Mouse (Mus musculus) cerebellum, adult 8-10 months (tissue): ENCODE measurements around the gene Slc18a3.

ENCODE experiments used
- DNase-seq: peaks from one replicate; pipeline ENCODE4 v3.0.0; 2022

Gene Slc18a3

DNA sequence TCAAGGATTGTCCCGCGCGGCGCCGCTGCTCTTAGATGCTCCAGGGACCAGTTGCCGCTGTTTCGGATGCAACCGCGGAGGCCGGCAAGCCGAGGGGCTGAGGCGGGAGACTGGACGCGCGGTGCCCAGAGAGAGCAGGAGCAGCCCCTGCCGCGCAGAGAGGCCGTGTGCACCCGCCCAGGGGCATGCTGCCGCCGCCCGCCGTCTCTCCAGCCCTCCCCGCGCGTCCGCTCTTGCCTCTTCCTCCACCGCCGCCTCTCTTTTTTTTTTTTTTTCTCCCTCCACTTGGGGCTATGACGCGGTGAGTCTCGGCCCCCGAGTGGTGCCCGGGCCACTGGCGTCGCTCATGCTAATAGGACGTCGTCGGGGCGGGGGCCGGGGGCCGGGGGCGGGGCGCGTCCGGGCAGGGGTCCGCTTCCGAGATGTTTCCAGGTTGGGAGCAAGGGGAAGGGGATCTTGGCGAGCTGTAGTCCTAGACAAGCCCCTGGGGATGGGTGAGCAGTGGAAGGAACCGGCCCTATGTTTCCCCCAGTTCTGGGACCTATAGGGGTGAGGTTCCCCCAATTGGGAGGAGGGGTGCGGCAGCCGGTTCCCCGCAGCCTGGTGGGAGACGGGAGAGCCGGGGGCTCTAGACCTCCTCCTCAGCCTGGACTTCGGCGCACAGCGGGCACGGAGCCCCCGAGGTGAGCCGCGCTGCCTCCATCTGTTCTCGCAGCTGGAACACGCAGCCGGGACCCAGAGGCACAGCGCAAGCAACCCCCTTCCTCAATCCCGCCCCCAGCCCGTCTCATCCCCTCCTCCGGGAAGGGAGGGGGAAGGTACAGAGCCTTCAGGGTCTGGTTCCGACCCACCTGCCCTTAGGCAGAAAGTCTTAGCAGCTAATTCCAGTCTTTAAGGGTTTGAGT lies at the start of gene Slc18a3:
Gene Slc18a3 (minus strand): TSS at position 250 of the 905 bp plus-strand sequence.
- no peak for DNase-seq

DNA sequence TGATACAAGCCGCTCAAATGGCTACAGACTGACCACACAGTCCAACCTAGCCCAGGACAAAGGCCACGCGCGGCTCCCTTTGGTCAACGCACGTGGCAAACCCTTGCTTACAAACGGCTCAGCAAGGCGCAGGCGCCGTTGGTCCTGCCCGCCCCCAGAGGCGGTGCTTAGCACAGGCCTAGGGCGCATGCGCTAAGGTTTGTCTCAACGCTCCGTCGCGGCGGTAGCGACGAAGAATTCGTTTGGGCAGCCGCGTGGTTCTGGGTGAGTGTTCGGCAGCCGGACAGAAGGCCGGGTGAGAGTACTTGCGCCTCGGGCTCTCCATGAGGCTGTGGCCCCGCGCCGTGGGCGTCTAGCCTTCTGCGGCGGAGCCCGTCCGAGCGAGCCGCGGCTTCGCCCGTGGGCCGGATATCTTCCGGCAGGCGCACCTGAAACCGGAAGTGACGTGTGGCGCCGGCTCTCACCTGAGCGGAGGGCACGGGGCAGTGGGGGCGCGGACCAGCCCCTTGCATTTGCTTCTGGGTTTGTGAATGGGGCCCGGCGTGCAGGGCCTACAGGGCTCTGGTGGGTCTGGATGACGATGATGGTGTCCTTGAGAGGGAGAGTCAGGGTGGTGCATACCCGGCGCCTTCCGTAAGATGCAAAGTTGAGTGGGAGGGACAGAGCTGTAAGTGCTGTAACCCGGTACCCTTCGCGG lies 48.8 kb upstream of the Slc18a3 start, which contains the start of gene Ercc6:
Gene Ercc6 (plus strand): TSS at position 186 of the 697 bp plus-strand sequence.
- peak; percentile 95 for DNase-seq

DNA sequence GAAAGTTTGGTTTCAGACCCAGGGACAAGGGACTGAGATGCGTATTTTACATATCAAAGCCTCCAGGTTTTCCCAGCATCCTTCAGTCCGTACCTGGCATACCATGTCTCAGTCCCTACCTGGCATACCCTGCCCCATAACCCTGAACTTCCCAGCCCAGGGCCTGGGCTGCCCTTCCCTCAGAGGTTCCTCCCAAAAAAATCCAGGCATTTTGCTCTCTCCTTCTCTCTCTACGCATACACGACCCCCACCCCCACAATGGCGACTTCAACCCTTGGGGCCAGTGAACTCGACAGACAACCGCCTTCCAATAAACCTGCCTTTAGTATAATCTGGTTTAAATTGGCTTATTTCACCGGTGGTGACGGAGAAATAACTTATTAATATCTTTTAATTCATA lies 48.3 kb upstream of the Slc18a3 start:
- no peak for DNase-seq

GRCm38 (mm10) chr14:32509443-32509961 lies 44.9 kb upstream of the Slc18a3 start:
- DNase-seq, result no peak

DNA sequence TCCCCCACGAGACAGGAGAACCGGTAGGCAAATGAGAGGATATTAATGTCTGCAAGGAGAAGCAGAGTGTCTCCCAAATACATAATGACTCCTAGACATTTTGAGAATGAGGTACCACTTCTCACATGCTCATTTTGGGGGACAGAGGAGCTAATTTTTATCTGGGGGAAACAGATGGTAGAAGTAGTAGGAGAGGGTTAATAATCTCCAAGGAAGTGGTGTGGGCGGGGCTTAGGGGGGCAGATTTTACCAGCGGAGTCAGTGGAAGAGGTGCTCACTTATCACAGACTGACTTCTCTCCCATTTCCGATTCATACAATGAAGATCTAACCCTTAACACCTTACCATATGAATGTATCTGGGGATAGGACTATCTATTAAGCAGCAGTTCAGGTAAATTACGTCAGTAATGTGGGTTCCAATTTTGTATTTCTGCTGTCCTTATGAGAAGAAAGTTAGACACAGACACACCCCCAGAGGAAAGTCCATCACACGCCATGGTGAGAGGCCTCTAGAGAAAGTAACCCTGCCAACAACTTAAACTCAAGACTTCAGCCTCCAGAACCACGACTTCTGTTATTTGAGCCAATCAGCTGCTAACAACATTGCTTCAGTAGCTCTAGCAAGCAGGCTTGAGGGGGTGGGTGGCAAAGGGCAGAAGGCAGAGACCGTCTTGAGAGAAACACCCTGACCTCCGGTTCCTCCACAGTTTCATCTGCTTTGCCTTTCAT lies 43.6 kb upstream of the Slc18a3 start:
- no peak for DNase-seq

DNA sequence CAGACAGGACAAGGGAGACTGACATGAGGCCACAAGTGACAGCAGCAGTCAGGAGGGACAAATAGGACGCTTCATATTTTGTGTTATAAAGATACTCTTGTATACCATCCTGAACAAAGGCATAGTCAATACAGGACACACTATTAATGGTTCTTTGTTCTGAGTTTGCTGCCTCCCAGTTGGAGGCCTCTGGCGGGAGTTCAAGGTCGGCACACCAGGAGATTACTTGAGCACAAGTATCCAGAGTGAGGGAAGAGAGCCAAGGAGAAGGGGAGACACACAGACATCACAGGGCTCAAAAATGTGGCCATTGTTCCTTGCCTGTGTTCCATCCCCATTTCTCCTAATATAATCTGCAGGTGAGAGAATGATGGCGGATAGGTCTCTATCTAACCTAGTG lies 42.6 kb upstream of the Slc18a3 start:
- DNase-seq, result no peak

- no peak for DNase-seq
These were observed 41.7 kb upstream of the Slc18a3 start for GRCm38 (mm10) chr14:32506329-32506728.

GRCm38 (mm10) chr14:32503897-32504296 lies 39.2 kb upstream of the Slc18a3 start:
- no peak for DNase-seq

DNA sequence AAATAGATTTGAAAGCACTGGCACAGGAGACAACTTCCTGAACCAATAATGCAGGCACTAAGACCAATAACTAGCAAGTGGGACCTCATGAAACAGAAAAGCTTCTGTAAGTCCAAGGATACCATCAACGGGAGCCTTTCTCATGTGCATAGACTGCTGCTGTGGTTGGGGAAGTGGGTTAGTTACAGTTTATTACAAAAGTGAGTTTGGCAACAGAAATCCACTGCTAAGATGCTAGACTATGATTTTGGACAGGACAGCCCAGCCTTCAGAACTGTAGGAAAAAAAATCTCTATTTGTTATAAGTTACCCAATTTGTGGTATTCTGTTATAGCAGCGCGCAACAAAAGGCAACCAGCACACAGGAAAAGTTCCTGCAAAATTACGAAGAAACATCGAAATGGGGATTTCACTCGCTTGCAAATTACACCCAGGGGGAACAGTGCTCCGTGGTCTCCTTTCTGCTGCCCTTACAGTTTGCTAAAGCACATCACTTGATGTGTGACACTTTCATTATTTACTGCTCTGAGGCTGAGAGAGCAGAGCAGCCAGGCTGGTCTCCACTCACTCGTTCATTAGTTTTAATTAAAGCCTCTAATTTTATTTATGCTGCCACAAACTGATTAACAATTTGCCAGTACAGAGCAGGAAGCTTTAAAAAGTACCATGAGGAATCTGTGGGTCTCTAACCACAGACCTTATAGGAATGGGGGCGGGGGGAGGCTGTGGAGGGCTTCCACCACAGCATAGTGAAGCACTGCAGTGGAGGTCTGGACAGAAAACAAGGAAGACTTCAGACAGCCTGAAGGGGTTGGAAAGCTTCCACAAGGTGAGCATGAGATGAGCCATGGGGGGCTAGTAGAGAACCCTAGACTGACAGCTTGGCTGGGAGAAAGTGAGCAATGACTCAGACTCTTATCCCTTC lies 38.4 kb upstream of the Slc18a3 start:
- DNase-seq, result no peak

GRCm38 (mm10) chr14:32501303-32501702 lies 36.7 kb upstream of the Slc18a3 start:
- DNase-seq, result no peak

GRCm38 (mm10) chr14:32496115-32496850 lies 31.6 kb upstream of the Slc18a3 start:
- no peak for DNase-seq

GRCm38 (mm10) chr14:32492521-32492920 lies 27.9 kb upstream of the Slc18a3 start:
- no peak for DNase-seq

DNA sequence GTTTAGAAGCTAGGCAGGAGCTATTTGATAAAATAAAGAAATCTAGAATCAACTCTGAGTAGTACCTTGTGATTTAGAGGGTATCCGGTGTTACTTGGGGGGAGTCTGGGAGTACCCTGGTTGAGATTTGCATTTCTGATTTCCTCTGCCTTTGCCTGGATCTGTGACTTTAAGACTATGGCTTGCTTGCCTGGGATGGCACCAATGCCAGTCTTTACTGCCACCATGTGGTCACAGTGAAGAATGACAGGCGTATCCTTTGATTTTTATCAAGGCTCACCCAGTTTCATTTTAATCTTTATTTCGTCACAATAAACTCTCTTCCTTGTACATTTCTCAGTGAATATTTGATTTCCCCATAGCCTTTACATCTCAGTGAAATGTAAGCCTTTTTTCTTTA lies 17.4 kb upstream of the Slc18a3 start:
- no peak for DNase-seq

GRCm38 (mm10) chr14:32477581-32477980 lies 12.9 kb upstream of the Slc18a3 start:
- no peak for DNase-seq

DNA sequence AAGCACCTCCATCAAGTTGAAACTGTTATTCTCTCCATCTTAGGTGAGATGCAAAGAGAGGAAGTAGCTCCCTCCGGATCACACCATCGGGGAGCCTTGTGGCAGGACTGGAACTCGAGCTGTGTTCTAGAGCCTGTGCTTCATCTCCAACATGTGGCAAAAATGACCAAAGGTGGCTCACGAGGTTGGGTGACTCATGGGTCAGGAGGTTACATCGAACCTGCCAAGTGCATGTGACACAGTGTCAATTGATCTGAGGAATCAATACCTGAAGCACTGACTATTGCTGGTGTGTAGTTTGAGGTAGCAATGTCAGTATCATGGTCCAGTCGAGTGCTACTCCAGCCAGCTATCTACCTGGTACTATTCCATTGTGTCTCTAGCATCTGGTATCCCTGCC lies 11.9 kb upstream of the Slc18a3 start:
- no peak for DNase-seq

- DNase-seq, result peak; percentile 59
These were observed 8.3 kb upstream of the Slc18a3 start for GRCm38 (mm10) chr14:32472996-32473395.

DNA sequence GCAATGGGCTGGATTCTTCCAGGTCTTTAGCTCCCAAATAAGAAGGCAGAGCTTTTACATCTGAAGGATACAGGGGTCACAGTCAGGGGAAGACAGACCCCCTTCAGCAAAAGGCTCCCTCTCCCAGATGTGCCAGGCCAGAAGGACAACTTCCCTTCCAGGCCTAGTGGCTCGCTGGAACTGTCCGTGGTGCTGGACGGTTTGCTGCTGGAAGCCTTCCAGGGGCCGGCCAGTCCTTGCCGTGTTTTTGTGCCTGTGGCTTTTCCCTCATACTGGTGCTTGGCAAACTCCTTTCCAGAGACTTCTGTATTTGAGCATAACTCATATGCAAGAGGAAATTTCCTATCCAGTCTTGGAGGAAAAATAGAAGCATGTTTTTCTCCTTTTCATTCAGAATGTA lies 3.0 kb upstream of the Slc18a3 start:
- no peak for DNase-seq

GRCm38 (mm10) chr14:32465889-32466288 lies 1.2 kb upstream of the Slc18a3 start, which contains the start of gene Chat:
Chat (minus strand) TSS chr14:32465989.
- no peak for DNase-seq

DNA sequence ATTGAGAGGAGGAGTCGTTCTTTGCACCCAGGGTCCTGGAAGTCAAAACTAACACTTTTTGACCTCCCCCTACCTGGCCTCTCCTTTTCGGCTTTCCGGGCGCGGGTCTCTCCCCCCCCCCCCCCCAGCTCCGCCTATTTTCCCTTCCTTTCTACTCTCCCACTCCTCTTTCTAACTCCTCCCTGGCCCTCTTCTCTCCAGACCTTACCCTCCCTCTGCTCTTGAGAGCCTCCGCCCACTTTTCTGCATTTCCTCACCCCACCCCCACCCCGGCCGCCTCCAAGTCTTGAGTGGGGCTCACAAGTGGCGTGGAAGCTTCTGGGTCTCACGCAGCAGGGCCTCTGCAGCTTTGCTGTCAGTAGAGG lies 838 bp upstream of the Slc18a3 start:
- DNase-seq, result no peak

DNA sequence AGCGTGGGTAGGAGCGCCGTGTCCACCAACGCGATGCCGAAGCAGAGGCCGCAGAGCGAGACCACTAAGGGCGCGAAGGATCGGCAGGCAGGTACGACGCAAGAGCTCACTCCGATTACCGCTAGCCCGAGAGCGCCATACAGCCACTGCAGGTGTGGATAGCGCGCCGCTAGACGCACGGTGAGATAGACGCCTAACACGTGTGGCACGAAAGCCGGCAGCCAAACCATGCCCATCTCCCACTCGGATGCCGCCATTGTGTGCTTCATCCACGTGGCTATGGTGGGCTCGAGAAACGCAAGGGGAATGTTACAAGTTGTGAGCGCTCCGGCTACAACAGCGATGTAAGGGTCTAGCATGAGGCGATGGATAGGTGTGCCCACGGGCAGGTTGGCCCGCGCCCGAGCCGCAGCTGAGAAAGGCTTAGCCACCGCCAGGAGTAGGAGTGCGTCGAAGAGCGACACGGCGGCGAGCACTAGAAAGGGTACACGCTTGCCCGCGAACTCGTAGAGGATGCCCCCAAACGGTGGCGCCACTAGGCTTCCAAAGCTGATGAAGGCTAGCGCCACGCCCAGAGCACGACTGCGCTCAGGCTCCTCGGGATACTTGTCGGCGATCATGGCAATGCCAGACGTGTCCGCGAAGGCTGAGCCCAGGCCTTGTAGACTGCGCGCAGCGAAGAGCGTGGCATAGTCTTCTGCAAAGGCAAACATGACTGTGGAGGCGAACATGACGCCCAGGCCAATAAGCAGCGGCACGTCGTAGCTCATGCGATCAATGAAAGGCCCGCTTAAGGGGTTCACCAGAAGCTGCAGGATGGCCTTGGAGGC lies 1.2 kb downstream of the Slc18a3 start:
- DNase-seq, result no peak
